Mouse (Mus musculus): ENCODE measurements around the gene Rab35.

DNA sequence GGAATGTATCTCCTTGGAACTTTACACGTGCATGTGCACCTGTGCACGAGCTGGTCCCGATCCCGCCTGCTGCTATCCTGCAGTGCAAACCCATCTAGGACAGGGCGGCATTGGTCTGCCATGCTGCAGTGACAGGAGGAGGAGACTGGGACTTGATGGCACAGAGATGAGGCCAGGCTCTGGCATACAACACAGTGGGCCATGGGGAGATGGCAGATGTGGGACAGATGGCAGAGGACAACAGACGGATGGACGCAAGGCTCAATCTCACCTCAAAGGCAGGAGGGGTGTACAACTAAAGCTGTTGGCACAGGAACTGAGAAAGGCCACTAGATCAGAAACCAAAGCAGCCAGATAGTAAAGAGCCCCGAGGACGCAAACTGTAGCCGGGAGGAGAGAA lies 19.2 kb downstream of the Rab35 start:
- TF ChIP-seq ZKSCAN1 (IDR thresholded peaks at IDR 0.05; ENCODE audit: borderline replicate concordance, low read depth, low read length) (no peak), POLR2A (IDR thresholded peaks at IDR 0.05; ENCODE audit: low read depth, low read length) (no peak), BHLHE40 (IDR thresholded peaks at IDR 0.05; ENCODE audit: low read depth, low read length) (no peak), CTCF (conservative IDR thresholded peaks at IDR 0.05 in 1 of 2, IDR thresholded peaks at IDR 0.05 in 1 of 2; ENCODE audit: low read depth in 2 of 2, low read length in 2 of 2) (no peak), E2F4 (IDR thresholded peaks at IDR 0.05; ENCODE audit: insufficient replicate concordance, low read depth, low read length) (no peak), MEF2A (IDR thresholded peaks at IDR 0.05; ENCODE audit: borderline replicate concordance, low read depth, low read length) (no peak), MAZ (IDR thresholded peaks at IDR 0.05; ENCODE audit: low read depth, low read length) (no peak), GABPA (IDR thresholded peaks at IDR 0.05; ENCODE audit: insufficient replicate concordance, low read depth, low read length) (no peak), SIN3A (IDR thresholded peaks at IDR 0.05; ENCODE audit: low read length) (no peak), ETS1 (conservative IDR thresholded peaks at IDR 0.05; ENCODE audit: low read depth, low read length) (no peak), RCOR1 (conservative IDR thresholded peaks at IDR 0.05; ENCODE audit: low read depth, low read length) (no peak), ELF1 (IDR thresholded peaks at IDR 0.05; ENCODE audit: low read depth, low read length) (no peak), ZMIZ1 (IDR thresholded peaks at IDR 0.05; ENCODE audit: low read depth, low read length) (no peak), CHD1 (IDR thresholded peaks at IDR 0.05; ENCODE audit: low read depth, low read length) (no peak)

Measured in CH12.LX (cell line).